Mouse (Mus musculus) lung, postnatal 36 days (tissue): ENCODE results near the gene Epb41.

Experiments
- DNase-seq: peaks from one replicate; pipeline ENCODE4 v3.0.0; 2022; ENCODE audit warnings: mixed read lengths

Gene Epb41

DNA sequence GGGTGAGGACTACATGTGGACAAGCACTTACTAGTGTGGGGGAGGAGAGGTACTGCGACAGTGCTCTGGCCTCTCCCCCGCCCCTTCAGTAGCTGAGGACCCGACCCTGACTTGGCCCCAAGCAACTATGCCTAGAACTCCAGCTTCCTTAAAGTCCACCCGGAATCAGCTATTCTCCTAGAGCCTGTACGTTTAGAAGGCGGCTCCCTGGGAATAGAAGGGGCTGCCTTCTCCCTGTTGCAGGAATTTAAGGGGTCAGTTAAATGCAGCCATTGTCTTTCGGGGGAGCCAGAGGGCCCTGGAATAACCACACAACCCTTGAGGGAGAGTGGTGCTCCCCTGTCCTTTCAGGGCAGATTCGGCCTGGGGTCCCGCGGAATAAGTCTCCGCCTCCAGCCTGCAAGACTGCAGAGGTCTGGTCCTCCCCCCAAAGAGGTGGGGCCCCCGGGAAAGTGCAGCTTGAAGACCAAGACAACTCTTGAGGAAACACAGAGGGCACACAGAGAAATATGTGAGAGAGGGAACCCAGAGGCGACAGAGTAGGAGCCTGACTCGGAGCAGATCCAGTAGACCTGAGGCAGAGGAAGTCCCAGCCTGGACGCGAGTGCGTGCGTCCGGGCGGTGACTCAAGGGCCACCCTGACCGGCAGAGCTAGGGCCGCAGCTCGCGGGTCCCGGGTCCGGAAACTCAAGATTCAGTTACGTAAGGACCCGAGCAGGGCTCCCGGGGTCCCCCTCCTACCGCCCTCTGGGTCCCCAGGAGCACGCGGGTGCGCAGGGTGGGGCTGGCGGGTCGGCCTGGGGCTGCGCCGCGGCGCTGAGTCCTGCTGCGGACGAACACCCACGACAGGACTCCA, 816 bp downstream of the Epb41 start, which contains the start of gene Gm10300:
Gm10300 (plus strand) TSS at position 621 of the 856 bp plus-strand sequence.
- peak; percentile 59 for DNase-seq

DNA sequence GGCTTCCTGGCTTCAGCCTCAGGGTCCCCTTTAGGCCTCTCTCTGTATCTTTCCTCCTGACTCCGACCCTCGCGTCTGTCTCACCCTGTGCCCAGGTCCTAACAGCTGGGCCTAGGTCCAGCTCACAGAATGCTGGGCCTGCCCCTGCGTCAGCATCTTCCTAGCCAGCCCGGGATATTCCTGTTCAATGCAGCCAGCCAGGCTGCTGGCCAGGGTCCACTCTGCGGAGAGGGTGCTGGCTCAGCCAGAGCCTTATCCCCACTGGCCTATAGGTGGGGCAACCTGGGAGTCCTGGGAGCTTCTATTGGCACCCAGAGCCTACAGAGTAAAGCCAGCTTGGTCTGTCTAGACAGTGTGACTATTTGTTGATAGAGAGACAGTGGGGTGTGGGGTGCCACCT, 2.2 kb downstream of the Epb41 start:
- DNase-seq, result no peak

DNA sequence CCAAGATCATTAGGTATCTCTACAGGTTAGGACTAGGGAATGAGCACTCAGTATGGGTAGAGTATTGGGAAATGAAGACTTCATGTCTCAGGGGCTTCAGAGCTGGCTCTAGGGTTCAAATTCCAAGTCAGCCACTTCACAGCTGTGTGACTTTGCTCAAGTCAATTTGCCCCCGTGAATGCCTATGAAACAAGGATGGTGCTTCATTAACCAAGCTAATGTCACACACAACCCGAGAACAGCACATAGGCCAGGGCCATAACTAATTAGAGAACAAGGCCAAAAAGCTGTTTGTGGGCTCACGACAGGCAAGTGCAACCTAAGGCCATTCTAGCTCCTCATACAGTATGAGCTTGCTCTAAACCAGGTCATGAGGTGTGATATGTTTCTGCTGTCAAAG, 3.0 kb downstream of the Epb41 start:
- no peak for DNase-seq

DNA sequence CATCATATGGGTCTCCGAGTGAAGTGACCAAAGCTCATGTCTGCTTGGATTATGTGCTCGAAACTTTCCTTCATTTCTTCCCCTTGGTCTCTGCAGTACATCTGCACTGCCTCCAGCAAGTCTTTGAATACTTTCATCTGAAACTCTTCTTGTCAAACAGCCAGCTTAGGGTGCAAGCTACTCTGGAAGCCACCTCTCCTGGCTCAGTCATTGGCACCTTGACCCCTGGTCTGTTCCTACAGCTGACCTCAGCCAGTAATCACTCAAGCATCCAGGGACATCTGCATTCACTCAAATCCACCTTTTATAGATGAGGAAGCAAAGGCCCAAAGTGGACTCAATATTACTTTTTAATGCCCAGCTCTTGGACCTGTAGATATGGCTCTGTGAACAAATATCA, 3.4 kb downstream of the Epb41 start:
- DNase-seq, result no peak

DNA sequence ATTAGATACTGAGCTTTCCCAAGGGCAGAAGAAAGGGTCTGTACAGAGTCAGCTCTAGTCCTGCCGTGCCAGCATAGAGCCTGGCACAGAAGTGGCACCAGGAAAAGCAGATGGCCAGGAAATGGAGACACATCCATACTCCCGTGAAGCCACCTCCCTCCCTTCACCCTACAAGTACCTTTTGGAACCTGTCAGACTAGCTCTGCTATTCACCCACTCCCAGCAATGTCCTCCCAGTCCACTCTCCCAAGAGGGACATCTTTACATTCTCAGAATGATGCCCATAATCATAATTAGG, 7.2 kb downstream of the Epb41 start:
- DNase-seq, result no peak

DNA sequence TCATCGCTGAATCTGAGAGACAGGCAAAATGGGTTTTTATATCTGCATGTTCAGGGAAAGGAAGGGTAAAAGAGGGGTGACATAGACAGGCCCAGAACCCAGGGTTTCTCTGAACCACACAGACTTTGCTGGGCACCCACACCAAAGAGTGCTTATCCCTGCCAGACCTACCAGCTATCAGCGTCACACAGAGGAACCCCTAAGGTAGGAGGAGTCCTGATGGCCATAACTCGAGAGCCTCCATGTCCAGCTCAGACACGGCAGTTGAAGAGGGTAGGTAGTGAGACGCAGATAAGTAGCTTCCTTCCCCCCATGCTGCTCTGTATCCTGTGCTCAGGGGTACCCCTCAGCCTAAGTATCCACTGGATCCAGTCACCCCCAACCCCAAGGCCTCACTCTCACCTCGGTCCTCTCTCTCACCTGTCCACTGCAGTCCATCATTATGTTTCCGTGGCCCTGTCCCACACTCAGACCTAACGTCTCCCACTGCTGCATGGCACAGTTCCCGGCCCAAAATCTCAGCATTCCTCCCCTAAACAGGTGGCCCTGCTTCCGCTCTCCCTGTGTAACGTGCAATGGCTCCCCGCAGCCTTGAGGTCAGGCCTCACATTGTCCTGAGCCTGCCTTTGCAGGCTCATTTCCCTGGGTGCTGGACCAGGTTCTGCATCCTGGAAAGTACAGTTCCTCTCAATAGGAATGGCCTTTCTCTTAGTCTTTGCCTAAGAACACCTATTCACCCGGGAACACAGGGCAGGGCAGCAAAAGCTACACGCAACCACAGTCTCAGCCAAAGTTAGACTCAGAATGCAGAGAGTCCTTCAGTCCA, 7.8 kb downstream of the Epb41 start:
- no peak for DNase-seq

DNA sequence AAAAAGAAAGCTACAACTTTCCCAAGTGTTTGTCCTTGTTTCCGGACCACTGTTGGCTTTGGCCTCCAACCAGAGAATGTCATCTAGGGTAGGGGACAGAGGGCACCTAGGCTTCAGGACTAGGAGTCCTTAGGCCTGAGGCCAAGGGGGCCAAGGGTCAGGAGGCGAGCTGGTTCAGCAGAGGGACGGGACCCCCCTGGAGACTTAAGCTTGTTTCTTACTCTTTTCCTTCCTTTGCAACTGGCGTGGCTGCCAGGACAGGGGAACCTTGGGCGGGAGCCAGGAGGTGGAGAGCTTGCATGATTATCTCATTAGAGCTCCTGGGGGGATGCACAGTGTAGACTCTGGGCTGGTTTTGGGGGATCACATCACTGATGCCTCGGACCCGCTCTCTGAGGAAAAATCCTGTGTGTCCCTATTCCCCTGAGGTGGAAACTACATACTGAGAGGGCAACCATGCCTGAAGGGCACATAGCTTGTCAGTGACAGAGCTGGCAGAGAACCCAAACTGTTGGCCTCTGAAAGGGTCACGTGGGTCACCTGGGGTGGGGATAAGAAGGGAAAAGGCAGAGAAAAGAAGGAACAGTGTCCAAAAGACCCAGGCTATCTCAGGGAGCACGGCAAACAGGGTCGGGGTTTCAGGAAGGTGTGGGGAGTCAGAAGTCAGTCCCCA, 8.9 kb downstream of the Epb41 start:
- DNase-seq, result peak; percentile 67

DNA sequence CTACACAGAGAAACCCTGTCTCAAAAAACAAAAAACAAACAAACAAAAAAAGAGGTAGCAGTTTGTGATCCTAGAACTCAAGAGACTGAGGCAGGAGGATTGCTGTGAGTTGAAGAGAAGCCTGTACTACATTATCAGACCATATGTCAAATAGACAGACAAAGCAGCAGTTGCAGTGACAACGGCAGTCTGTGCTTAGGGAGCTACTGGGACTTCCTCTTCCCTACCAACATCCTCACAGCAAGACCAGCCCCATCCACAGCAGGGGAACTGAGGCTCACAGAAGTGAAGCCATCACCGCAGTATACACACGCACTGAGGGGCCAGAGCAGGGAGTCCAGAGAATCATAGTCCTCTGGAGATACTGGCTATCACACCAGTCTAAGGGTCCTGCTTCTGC, 9.5 kb downstream of the Epb41 start:
- no peak for DNase-seq

DNA sequence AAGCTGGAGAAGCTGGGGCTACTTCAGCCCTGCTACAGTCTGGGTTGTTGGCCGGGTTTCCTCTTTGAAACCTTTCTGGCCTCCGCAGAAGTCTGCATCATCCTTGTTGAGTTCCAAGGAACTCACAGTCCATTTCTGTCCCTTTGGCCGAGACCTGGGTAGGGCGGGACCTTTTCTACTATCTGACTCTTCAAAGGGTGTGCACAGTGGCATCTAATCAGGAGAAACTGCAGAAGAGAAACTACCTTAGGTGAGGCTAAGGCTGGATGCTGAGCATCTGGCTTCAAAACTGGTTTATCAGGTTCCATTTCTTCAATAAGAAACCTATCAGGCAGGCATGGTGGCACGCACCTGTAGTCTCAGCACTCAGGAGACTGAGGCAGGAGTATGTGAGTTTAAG, 10.6 kb downstream of the Epb41 start:
- DNase-seq, result peak; percentile 30

DNA sequence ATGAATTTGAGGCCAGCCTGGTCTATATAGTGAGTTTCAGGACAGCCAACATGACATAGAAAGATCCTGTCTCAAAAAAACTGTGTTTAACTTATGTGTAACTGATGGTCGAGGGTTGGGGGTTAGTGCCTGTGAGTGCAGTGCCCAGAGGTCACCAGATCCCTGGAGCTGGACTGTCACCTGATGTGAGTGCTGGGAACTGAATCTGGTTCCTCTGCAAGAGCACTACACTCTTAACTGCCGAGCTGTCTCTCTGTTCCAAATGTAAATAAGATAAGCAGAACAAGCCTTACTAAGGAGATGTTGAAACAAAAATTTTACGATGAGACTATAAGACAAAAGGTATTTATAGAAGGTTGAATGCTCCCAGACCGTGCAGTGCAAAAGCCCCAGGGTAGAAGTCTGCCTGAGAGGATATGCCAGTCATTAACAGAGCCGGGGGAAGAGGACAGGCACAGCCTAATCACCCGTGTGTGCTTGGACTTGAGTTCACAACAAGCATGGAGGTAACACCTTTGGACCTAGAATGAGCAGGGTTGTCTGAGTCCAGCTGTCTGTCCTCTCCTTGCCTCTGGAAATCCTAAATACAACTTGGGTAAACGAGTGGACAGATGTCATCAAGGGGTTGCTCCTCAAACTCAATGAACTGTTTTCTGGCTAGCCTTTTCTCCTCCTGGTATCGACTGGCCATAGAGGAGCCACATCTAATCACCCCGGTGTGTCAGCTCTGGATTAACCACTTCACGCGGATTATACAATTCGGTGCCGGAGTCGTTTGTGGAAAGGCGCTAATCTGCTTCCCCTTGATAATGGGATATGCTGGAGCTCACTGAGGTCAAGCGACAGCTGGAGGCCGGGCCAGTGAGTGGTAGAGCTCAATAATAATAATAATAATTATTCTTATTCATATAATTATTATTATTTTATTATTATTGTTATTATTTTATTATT, 11.9 kb downstream of the Epb41 start:
- DNase-seq, result no peak

DNA sequence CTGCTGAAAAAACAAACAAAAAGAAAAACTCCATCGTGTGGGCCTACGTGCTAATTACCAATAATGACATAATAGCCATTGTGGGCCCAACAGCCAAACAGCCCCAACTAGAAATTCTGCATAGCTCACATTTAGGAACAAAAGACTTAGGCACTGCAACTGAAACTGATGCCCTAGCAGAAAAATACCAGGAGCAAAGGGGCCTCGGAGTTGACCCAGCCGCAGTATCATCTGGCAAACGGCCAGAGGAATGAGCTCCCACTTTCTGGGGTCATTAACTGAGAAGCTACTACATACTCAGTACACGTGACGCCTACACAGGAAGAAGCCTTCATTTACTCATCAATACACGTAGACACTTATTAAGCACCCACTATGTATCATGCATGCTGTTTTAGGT, 12.8 kb downstream of the Epb41 start:
- no peak for DNase-seq

DNA sequence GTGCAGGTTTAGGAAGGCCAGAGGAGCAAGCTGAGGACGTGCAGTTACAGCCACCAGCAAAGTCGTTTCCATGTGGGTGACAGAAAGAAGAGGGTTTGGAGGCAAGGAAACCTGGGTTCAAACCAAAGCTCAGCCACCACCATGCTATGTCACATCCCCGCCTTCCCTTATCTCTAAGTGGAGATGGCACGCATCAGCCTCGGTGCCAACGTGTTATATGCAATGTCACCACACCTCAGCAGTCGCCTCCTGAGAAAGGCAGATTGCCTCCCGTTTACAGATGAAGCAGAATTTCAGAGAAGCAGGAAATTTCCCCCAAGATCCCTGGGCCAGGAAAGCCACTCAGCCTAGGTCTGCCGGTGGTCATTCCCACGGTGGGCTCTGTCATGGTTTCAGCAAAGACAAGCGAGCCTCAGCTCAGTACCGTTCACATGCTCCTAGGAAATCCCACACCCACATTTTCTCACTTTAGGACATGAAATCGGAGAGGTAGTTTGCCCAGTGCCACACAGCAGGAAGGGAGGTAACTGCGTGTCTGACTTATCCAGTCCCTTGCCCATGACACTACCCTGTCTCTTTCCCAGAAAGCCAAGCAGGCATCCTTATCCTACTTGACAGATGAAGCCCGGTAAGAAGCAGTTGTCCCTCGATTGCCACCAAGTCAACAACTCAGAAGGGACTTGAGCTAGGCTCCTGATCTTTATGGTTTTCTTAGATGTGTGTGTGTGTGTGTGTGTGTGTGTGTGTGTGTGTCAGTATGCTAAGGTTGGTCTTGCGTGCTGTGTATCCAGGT, 14.9 kb downstream of the Epb41 start:
- DNase-seq, result no peak

DNA sequence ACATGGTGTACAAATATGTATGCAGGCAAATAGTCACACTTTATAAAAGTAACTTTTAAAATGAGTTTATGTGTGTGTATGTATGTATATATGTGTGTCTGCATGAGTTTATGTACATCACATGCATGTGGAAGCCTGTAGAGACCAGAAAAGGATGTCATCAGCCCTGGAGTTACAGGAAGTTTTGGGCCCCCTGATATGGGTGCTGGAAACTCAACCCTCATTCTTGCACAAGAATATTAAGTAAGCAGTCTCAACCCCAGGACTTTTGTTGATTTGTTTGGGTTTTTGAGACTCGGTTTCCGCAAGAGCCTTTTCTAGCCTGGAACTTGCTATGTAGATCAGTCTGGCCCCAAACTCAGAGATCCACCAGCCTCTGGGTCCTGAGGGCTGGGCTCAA, 15.6 kb downstream of the Epb41 start:
- no peak for DNase-seq

DNA sequence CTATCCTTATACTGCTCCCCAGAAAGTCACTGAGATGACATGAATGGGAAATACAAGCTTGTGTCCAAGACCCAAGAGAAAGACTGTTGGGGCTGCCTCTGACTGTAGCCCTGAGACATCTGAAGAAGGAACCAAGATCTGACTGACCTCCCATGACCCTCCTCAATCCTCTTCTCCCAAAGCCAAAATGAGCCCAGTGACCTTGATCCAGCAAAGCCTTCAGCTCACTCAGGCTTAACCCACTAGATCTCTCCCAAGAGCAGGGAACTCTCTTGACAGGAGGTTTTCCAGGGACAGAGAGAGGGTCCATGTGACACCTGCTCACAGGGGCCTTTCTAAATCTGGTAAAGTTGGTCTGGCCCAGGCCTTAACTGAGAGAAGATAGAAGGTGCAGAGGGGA, 17.8 kb downstream of the Epb41 start:
- no peak for DNase-seq

DNA sequence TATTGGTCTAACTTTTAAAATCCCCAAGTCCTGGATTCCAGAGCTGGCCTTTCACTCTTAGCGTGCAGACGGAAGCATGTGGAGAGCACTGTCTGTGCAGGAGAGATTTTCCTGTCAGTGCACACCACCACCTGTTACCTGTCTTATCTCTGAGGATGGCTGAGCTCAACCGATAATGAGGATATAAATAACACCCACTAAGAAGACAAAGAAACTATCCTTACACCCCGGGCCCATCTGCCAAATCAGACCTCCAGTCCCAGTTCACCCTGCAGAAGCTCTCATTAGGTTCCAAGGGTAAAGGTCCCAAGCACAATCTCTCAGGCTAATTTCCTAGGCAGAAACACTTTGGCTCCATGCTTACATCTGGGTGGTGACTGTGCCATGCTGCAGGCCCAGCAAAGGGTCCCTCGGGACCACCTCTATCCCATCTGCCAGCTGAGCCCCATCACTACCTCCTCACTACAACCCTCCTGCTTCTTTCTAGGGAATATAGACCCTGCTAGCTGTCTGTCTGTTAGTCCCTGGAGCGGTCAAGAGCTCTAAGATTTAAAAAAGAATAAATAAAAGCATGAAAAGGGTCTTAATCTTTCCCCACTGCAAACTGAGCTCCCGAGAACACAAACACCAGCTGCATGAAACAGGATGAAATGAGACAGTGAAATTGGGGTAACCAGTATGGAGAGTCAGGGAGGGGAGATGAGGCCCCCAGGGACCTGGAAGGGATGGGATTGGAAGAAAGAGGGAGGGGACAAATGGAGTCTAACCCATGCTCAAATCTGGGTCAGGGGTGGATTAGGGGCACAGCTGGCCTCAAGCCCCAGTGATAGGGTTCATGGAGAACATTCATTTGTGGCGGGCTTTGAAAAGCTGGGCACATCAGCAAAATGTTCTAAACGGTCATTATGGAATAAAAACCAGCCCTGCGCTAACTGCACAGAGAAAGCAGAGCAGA, 23.5 kb downstream of the Epb41 start:
- no peak for DNase-seq

DNA sequence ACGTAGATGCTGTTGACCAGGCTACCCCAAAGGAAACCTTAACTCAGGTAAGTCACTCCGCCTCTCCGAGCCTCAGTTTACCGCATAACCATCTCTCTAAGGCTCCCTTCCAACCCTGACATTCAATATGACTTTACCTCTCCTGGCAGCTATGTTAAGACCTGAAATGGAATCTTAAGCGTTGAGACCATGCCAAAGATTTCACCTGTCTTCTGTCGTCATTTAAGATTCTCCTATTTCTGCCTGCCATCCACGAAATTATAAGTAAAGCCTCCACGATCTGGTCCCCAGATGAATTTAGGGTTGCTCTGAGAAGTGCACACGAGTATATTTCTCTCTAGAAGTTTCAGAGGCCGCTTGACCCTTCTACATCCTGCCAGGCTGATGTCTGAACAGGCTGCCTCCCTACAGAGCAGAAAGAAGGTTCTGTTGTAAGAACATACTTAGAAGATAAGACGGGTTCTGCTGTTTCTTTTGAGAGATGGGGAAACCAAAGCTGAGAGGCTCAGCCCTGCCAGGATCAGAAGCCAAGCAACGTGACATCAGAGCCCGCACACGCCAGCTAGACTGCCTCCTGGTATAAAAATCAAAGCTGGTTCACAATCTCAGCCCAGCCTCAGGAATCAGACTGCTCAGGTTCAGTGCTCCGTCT, 25.4 kb downstream of the Epb41 start:
- DNase-seq, result no peak

DNA sequence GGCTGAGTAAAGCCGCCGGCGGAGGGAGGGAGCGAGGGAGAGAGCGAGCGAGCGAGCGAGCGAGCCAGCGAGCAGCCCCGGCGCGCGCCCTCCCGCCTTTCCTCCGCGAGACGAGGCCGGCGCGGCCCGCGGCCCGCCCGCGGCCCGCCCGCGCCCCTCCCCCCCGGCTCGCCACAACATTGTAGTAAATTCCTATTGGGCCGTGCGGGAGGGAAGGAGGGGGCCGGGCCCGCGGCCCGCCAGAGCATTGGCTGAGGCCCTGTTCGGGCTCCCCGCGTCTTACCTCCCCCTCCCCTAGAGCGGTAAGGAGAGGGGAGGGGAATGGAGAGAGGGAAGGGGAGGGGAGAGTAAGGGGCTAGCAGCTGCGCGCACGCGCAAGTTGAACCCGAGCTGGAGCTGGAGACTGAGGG, 26.1 kb downstream of the Epb41 start:
- peak; percentile 94 for DNase-seq

DNA sequence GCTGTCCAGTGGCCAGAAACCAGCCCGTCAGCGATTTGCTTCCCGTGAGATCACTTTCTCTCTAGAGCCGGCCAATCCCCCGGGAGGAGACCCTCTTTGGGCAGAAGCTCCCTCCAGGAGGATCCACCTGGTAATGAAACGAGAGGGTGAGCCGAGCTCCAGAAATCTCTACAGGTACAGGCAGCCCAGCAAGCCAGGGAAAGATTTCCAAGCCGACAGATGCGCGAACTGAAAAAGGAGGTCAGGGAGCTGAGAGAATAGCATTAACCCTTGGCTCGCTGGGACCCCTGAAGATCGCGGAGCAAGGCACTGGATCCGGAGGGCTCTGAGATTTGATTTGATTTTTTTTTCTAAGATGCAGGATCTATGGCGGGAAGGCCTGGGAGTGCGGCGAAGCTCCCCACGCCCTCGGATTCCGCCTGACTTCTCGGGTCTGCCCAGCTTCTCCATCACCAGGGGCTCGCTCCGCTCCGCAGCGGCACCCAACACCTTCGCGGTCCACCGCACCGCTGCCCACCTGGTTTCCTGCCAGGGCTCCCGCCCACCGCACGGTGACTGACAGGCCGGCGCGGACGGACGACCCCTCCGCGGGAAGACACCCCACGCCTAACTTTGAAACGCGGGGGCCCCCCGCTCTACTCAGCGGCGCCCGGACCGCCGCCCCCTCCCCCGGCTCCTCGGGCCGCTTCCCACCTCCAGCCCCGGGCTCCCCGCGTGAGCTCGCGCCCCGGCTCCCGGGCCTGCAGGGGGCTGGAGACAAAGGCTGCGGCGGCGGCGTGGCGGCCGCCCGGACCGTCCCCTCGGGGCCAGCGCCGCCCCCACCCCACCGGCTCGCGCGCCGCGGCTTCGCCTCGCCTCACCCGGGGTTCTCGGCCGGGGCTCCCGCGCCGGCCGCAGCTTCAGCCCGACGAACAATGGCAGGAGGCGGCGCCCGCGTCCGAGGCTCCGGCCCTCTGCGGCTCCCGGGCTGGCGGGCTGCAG, 26.8 kb downstream of the Epb41 start:
- peak; percentile 53 for DNase-seq

DNA sequence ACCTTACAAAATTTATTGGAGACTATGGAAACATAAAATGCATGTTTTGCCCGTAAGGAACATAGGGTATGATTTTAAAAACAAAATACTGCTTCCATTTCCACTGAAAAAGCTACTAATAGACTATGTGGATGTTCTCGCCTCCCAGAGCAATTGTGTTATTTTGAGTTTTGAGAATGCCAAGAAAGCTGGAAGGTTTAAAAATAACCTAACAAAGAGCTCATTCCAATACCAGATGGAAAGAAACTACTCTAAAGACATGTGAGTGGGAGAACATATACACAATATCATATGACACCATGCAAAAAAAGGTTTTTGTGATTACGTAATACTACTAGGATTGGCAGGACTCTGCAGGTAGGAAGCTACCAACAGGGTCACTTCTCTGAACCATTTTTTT, 31.4 kb downstream of the Epb41 start:
- no peak for DNase-seq
